Mouse (Mus musculus) C2C12 (cell line): ENCODE results near the gene Dnajb1. TPM values are rescaled to one million over a fixed set of nuclear protein-coding genes. Genes with fewer than 3 reads are reported as not detected.

Source experiments
- H3K27me3 ChIP-seq: one replicate; pipeline ENCODE4 v1.6.1; 2011; ENCODE audit not compliant: control insufficient read depth, insufficient read depth, insufficient read length
- H3K36me3 ChIP-seq: one replicate; pipeline ENCODE4 v1.6.1; 2011; ENCODE audit not compliant: control insufficient read depth, insufficient read depth
- H3K4me3 ChIP-seq: one replicate; pipeline ENCODE4 v1.5.1; 2011; ENCODE audit warnings: mild to moderate bottlenecking, control low read depth; ENCODE audit not compliant: poor library complexity, insufficient read depth, severe bottlenecking
- H3K79me2 ChIP-seq: one replicate; pipeline ENCODE4 v1.6.1; 2011; ENCODE audit not compliant: control insufficient read depth, insufficient read depth
- H3K79me3 ChIP-seq: one replicate; pipeline ENCODE4 v1.6.1; 2011; ENCODE audit warnings: low read depth, control low read depth
- H3ac ChIP-seq: one replicate; pipeline ENCODE3; 2011; ENCODE audit warnings: low read depth; ENCODE audit not compliant: control insufficient read depth, insufficient read length
- CEBPB ChIP-seq: IDR thresholded peaks from one replicate; pipeline ENCODE4 v1.6.1; 2011; ENCODE audit warnings: low read depth, mild to moderate bottlenecking, control low read depth, moderate library complexity
- CTCF ChIP-seq: IDR thresholded peaks from one replicate; pipeline ENCODE4 v1.5.1; 2011; ENCODE audit not compliant: control insufficient read depth, insufficient read depth, insufficient read length
- FOSL1 ChIP-seq: IDR thresholded peaks from one replicate; pipeline ENCODE4 v1.8.0; 2011; ENCODE audit warnings: mild to moderate bottlenecking, low read length; ENCODE audit not compliant: poor library complexity, insufficient read depth, severe bottlenecking
- MAX ChIP-seq: IDR thresholded peaks from one replicate; pipeline ENCODE4 v1.6.1; 2011; ENCODE audit warnings: mild to moderate bottlenecking, control low read depth
- MYOD1 ChIP-seq: IDR thresholded peaks from one replicate; pipeline ENCODE4 v1.6.1; 2011; ENCODE audit warnings: low read depth; ENCODE audit not compliant: control insufficient read depth, insufficient read length
- MYOG ChIP-seq: IDR thresholded peaks from one replicate; pipeline ENCODE4 v1.6.1; 2011; ENCODE audit not compliant: control insufficient read depth, insufficient read length; ENCODE audit errors: extremely low read depth
- USF1 ChIP-seq: IDR thresholded peaks from one replicate; pipeline ENCODE4 v1.6.1; 2011; ENCODE audit warnings: low read depth, mild to moderate bottlenecking, control low read depth, moderate library complexity
- polyA plus RNA-seq: library from polyadenylated mRNA; unstranded; fragments of >200 nt; fragmentation: generic; extraction: Trizol; gene quantifications from one replicate; pipeline ENCODE4 v1.2.1, GENCODE M21; 2012; ENCODE audit warnings: missing spikeins

Dnajb1 gene
- polyA plus RNA-seq, 1 experiment: 41.0 TPM

DNA sequence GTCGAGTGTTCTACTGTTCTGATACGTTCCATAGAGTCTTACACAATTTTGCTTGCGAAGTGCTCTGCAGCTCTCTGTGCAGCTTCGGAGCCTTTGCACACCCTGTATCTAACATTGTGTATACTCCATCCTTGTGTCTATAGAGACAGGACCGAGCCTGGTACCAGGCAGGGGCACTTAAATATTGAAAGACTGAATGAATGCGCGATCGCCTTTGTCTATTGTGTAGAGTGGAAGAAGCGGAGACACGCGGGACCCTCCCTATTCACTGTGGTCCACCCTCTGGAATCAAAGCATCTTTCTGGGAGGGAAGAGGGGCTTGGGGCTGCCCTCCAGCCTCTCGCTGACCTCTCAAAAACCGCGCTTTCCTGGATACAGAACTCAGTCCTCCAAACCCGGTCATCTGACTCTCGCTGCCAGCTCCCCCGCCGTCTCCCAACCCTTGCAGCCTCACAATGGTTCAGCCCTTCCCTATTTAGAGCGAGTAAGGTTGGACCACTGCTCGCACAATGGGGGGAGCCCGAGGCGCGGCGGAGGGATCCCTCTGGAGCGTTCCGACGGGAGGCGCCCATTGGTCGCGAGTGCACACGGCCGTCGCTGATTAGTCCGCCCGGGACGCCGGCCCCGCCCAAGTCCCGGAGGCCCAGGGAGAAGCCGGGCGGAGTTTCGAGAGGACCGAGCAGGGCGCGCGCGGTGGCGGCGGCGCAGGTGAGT lies 44.2 kb downstream of the Dnajb1 start, which contains the start of gene Gipc1:
Gipc1 (plus strand) TSS at position 648 of the 714 bp plus-strand sequence.
- Histone ChIP-seq H3K79me2 (peaks cover 23% of the 10 kb centered on the region), H3K4me3 (peak within 1 kb of the TSS; percentile 87), H3K27me3 (no peaks in the 10 kb centered on the region), H3ac (peak within 1 kb of the TSS; percentile 95), H3K36me3 (peaks cover 4% of the 10 kb centered on the region), H3K79me3 (no peaks in the 10 kb centered on the region)
- TF ChIP-seq FOSL1: no peak
- TF ChIP-seq USF1: peak; percentile 16

DNA sequence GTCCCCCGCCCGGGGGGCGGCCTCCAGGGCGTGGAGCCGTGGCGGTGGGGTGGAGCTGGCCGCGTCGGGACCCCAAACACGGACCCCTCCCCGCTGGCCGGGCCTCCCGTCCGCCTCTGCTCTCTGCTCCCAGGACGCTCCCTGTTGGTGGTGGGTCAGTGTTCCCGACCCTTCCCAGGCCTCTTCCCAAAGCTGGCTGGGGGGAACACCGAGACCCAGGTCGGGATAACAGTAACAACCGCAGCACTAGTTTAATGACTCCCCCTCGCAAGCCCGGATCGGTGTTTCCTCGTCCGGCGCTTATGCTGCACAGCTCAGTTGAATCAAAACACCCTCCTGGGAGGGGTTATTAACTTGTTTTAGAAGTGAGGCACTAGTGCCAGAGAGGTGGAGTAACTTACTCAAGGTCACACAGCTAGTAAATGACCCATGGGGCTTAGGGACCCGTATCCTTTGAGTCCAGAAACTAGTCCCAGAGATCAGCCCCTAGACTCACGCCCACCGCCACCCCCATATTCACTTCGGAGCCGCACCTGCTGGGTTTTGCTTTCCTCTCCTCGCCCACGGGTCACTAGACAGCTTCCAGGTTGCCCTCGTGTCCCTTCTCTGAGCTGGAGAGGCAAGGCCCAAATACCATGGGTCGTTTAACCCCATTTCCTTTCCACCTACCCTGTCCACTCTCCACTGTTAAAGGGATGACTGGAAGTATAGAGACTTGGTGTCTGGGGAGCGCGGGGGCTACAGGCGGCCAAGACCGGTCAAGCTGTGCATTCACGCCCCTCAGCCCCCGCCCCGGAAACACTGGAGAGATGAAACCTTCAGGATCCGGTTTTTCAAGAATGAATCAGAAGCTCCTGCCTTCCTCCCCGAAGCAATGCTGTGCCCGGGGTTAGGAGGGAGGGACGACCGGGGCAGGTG lies 45.0 kb downstream of the Dnajb1 start:
- H3ac ChIP-seq: peak overlapping the region; percentile 95
- no peaks in the 10 kb centered on the region for H3K27me3 ChIP-seq
- H3K36me3 ChIP-seq: peaks cover 5% of the 10 kb centered on the region
- H3K79me3 ChIP-seq: peaks cover 1% of the 10 kb centered on the region
- peaks cover 23% of the 10 kb centered on the region for H3K79me2 ChIP-seq
- TF ChIP-seq MYOD1: no peak
- no peak for TF ChIP-seq MYOG
- no peak for TF ChIP-seq FOSL1
- TF ChIP-seq MAX: no peak
- no peak for TF ChIP-seq CTCF
- no peak for TF ChIP-seq USF1
- TF ChIP-seq CEBPB: no peak
- H3K4me3 ChIP-seq: peak overlapping the region; percentile 87

DNA sequence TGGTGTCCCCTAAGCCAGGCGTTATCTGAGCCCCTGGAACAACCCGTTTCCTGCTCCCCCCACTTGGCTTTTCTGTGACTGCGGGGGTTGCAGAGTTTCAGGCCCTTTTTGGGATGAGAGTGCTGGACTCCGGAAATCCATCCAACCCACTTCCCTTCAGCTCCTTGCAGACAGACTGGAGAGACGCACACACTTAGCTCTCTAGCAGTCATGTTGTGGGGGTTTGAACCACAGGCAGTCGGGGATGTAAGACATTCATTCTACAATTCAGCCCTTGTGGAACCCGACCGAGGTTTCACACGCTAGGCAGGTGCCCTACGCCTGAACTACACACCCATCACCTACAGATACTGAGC lies 45.6 kb downstream of the Dnajb1 start:
- H3K79me2 ChIP-seq: peaks cover 23% of the 10 kb centered on the region
- H3K36me3 ChIP-seq: peaks cover 5% of the 10 kb centered on the region
- H3K4me3 ChIP-seq: peak overlapping the region; percentile 87
- H3K79me3 ChIP-seq: peaks cover 1% of the 10 kb centered on the region
- TF ChIP-seq CEBPB: no peak
- TF ChIP-seq FOSL1: no peak
- no peak for TF ChIP-seq MYOD1
- no peak for TF ChIP-seq MYOG
- H3K27me3 ChIP-seq: no peaks in the 10 kb centered on the region
- peak overlapping the region; percentile 20 for H3ac ChIP-seq

DNA sequence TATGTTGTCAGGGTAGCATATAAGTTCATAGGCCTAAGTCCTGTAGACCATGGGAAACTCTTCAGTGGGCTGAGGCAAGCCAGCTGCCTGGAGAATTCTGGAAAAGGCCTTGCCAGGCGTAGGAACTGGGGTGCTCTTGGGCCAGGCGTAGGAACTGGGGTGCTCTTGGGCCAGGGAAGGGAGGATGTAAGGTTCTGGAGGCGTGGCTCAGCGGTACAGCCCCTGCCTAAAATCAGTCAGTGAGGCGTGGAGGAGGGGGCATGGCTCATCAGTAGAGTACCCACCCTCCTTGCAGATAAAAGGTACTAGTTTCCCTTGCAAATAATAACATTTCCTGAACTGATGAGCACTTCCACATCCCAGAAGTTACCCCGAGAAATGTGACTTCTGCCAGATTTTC lies 46.7 kb downstream of the Dnajb1 start:
- Histone ChIP-seq H3K36me3 (peaks cover 5% of the 10 kb centered on the region), H3ac (no peak overlapping the region), H3K27me3 (no peaks in the 10 kb centered on the region), H3K79me2 (peaks cover 23% of the 10 kb centered on the region), H3K4me3 (no peak overlapping the region), H3K79me3 (peaks cover 1% of the 10 kb centered on the region)
- TF ChIP-seq USF1 (no peak), MAX (no peak), CTCF (no peak)

DNA sequence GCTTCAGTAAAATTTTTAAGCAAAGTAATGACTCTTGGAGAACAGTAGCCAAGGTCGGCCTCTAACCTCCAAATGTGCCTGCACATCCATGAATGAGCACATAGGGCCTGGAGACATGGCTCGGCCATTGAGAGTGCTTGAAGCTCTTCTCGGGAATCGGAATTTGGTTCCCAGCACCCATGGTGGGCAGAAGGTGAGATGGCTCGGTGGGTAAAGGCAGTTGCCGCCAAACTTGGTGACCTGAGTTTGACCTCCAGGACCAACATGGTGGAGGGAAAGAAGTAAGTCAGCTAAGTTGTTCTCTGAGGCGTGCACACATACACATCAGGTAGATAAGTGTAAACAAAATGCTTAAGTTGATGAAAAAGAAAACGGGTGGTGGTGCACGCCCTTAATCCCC lies 48.0 kb downstream of the Dnajb1 start:
- H3K36me3 ChIP-seq: peaks cover 5% of the 10 kb centered on the region
- H3K27me3 ChIP-seq: no peaks in the 10 kb centered on the region
- peaks cover 1% of the 10 kb centered on the region for H3K79me3 ChIP-seq
- no peak overlapping the region for H3ac ChIP-seq
- peaks cover 23% of the 10 kb centered on the region for H3K79me2 ChIP-seq
- TF ChIP-seq MYOG (no peak), FOSL1 (no peak), CTCF (no peak), MAX (no peak), MYOD1 (no peak), CEBPB (no peak)
- no peak overlapping the region for H3K4me3 ChIP-seq
